Mouse (Mus musculus) ovary, postnatal 14 days (tissue): ENCODE measurements at regions not wholly inside any gene's neighbourhood (a gene's known extent, or its start where the extent isn't known, plus 50 kb on each side); places are given as distances from the start of the nearest gene placed in this dataset.
"Not testable (repeated sequence)": the region's sequence is repeated elsewhere in the genome, so short reads cannot be mapped to it uniquely, and the experiment has no call there.

ENCODE experiments used
- DNase-seq: peaks from one replicate; pipeline ENCODE4 v3.0.0; 2022; ENCODE audit warnings: low spot score

- DNase-seq: no peak
Observed at GRCm38 (mm10) chr6:37748296-37748980, 122.2 kb upstream of the Trim24 start.

GRCm38 (mm10) chr6:37749016-37749415, 121.6 kb upstream of the Trim24 start:
- DNase-seq: no peak

- no peak for DNase-seq
Observed at GRCm38 (mm10) chr6:37750271-37750670, 120.3 kb upstream of the Trim24 start.

GRCm38 (mm10) chr6:37751701-37752100, 118.9 kb upstream of the Trim24 start:
- no peak for DNase-seq

GRCm38 (mm10) chr6:37761003-37761402, 109.6 kb upstream of the Trim24 start:
- not testable (repeated sequence) for DNase-seq

GRCm38 (mm10) chr6:37763036-37763435, 107.6 kb upstream of the Trim24 start:
- DNase-seq: no peak

GRCm38 (mm10) chr6:37767690-37768089, 102.9 kb upstream of the Trim24 start:
- DNase-seq: no peak

GRCm38 (mm10) chr6:37773294-37773693, 97.3 kb upstream of the Trim24 start:
- DNase-seq: no peak

GRCm38 (mm10) chr6:37775151-37775550, 95.5 kb upstream of the Trim24 start:
- no peak for DNase-seq

- DNase-seq: no peak
Observed at GRCm38 (mm10) chr6:37779893-37780292, 90.7 kb upstream of the Trim24 start.

GRCm38 (mm10) chr6:37781894-37782293, 88.7 kb upstream of the Trim24 start:
- no peak for DNase-seq

GRCm38 (mm10) chr6:37785280-37785679, 85.3 kb upstream of the Trim24 start:
- DNase-seq: not testable (repeated sequence)

GRCm38 (mm10) chr6:37785741-37786140, 84.9 kb upstream of the Trim24 start:
- no peak for DNase-seq

GRCm38 (mm10) chr6:37787858-37788257, 82.8 kb upstream of the Trim24 start:
- DNase-seq: not testable (repeated sequence)

GRCm38 (mm10) chr6:37790878-37791277, 79.7 kb upstream of the Trim24 start:
- no peak for DNase-seq

GRCm38 (mm10) chr6:37794211-37794610, 76.4 kb upstream of the Trim24 start:
- DNase-seq: no peak

GRCm38 (mm10) chr6:37795001-37795400, 75.6 kb upstream of the Trim24 start:
- no peak for DNase-seq

- DNase-seq: no peak
Observed at GRCm38 (mm10) chr6:37803231-37803630, 67.4 kb upstream of the Trim24 start.

GRCm38 (mm10) chr6:37805896-37806295, 64.7 kb upstream of the Trim24 start:
- not testable (repeated sequence) for DNase-seq

GRCm38 (mm10) chr6:37806529-37807191, 64.0 kb upstream of the Trim24 start:
- DNase-seq: not testable (repeated sequence)

GRCm38 (mm10) chr6:37815218-37815617, 55.4 kb upstream of the Trim24 start:
- DNase-seq: not testable (repeated sequence)
